Mouse (Mus musculus) kidney, embryonic 16.5 days (tissue): ENCODE data around the gene Actn4. TPM values are rescaled to one million over a fixed set of nuclear protein-coding genes. Genes with fewer than 3 reads are reported as not detected.
"Not testable (repeated sequence)": the region's sequence is repeated elsewhere in the genome, so short reads cannot be mapped to it uniquely, and the experiment has no call there.

Experiments
- ATAC-seq: fragments of 200-750 bp; cut with Nextera tagmentation; 2 replicates; pipeline ENCODE4 v1.8.0; 2017; ENCODE audit warnings: moderate TSS enrichment; ENCODE audit not compliant: low FRiP score, low TSS enrichment
- H3K27ac ChIP-seq: fragments of 300-500 bp; sonication (generic); 2 replicates; pipeline ENCODE4 v1.5.1; 2014; ENCODE audit warnings: low read length
- H3K27me3 ChIP-seq: fragments of 300-500 bp; sonication (generic); 2 replicates; pipeline ENCODE4 v1.6.1; 2014; ENCODE audit warnings: low read length, control low read depth, mixed read lengths; ENCODE audit not compliant: insufficient read depth
- H3K36me3 ChIP-seq: fragments of 300-500 bp; sonication (generic); 2 replicates; pipeline ENCODE4 v1.6.1; 2014; ENCODE audit warnings: low read length, control low read depth, mixed read lengths; ENCODE audit not compliant: insufficient read depth
- H3K4me1 ChIP-seq: fragments of 300-500 bp; sonication (generic); 2 replicates; pipeline ENCODE4 v1.6.1; 2014; ENCODE audit warnings: low read length, control low read depth, mixed read lengths; ENCODE audit not compliant: insufficient read depth
- H3K4me2 ChIP-seq: fragments of 300-500 bp; sonication (generic); replicated peaks from 2 replicates; pipeline ENCODE4 v1.6.1; 2014; ENCODE audit warnings: low read depth, low read length
- H3K4me3 ChIP-seq: fragments of 300-500 bp; sonication (generic); 2 replicates; pipeline ENCODE4 v1.5.1; 2014; ENCODE audit warnings: mild to moderate bottlenecking, low read length
- H3K9ac ChIP-seq: fragments of 300-500 bp; sonication (generic); replicated peaks from 2 replicates; pipeline ENCODE4 v1.6.1; 2014; ENCODE audit warnings: low read length
- H3K9me3 ChIP-seq: fragments of 300-500 bp; sonication (generic); 2 replicates; pipeline ENCODE4 v1.6.1; 2016; ENCODE audit warnings: low read length, control low read depth
- WGBS: fragments of 180-500 bp; shearing (Covaris S2); extraction: QIAGEN DNeasy Blood & Tissue Kit; methylation state at CpG from one replicate; pipeline ENCODE4 v1.1.7; 2014; 5-methylcytosine and 5-hydroxymethylcytosine counted together
- polyA plus RNA-seq: library from polyadenylated mRNA; unstranded; fragments of >200 nt; fragmentation: Nextera tagmentation; extraction: Ambion mirVana; gene quantifications from 2 replicates; pipeline ENCODE4 v1.2.1, GENCODE M21; 2015

Actn4 gene
- polyA plus RNA-seq, 1 experiment from 2014 or later = 374 TPM

DNA sequence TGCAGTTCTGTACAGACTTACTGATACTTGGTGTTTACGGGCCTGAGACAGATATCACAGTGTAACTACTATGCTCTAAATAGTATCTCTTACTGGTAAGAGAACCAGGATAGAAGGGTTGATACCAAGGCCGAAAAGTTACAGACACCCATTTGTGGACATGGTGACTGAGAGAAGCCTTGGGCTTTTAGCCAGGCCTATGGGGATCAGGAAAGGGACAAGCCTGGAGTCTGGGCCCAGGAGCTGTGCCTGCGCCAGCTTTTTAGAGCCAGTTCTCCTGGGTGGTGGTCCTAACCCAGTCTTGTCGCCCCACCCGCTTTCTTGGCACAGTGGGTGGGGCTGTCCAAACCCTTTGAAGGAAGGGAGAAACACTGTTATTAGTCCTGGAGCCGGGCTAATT, 60.0 kb downstream of the Actn4 start:
- 86% methylated on average over 6 of the region's 6 CpGs for WGBS
- Histone ChIP-seq H3K9me3 (no peaks in the 10 kb centered on the region), H3K9ac (no peak overlapping the region), H3K27ac (no peak overlapping the region), H3K4me3 (no peak overlapping the region), H3K27me3 (no peaks in the 10 kb centered on the region), H3K4me1 (no peaks in the 10 kb centered on the region), H3K36me3 (peaks cover 95% of the 10 kb centered on the region), H3K4me2 (no peak overlapping the region)
- no peak for ATAC-seq

GRCm38 (mm10) chr7:28901311-28902125, 60.6 kb downstream of the Actn4 start:
- Histone ChIP-seq H3K9me3 (no peaks in the 10 kb centered on the region), H3K4me1 (no peaks in the 10 kb centered on the region), H3K4me2 (no peak overlapping the region), H3K4me3 (no peak overlapping the region), H3K27ac (no peak overlapping the region), H3K9ac (no peak overlapping the region), H3K27me3 (no peaks in the 10 kb centered on the region), H3K36me3 (peaks cover 95% of the 10 kb centered on the region)
- 92% methylated on average over 13 of the region's 13 CpGs for WGBS
- ATAC-seq = no peak

DNA sequence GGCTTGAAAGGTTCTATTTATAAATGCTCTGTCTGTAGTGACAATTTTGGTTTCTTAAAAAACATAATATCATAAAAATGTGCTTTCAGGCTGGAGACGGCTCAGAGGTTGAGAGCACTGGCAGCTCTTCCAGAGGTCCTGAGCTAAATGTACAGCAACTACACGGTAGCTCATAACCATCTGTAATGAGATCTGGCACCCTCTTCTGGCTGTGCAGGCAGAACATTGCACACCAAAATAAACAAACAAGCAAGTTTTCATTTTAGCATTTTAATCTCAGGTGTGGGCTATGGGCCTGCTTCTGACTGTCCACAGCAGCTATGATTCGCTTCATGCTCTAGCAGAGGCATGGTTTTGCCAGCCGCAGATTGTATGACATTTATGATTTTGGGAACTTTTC, 62.2 kb downstream of the Actn4 start:
- Histone ChIP-seq H3K4me2 (no peak overlapping the region), H3K9ac (no peak overlapping the region), H3K4me3 (no peak overlapping the region), H3K27ac (no peak overlapping the region), H3K36me3 (peaks cover 95% of the 10 kb centered on the region), H3K9me3 (no peaks in the 10 kb centered on the region), H3K4me1 (no peaks in the 10 kb centered on the region), H3K27me3 (no peaks in the 10 kb centered on the region)
- ATAC-seq = no peak
- WGBS = 84% methylated on average over 4 of the region's 4 CpGs

GRCm38 (mm10) chr7:28897661-28898060, 64.5 kb downstream of the Actn4 start:
- no peak overlapping the region for H3K4me2 ChIP-seq
- ATAC-seq = no peak
- no peak overlapping the region for H3K4me3 ChIP-seq
- no peaks in the 10 kb centered on the region for H3K9me3 ChIP-seq
- H3K27me3 ChIP-seq = no peaks in the 10 kb centered on the region
- whole genome bisulfite sequencing = 92% methylated on average over 6 of the region's 6 CpGs
- peaks cover 94% of the 10 kb centered on the region for H3K36me3 ChIP-seq
- no peaks in the 10 kb centered on the region for H3K4me1 ChIP-seq
- no peak overlapping the region for H3K9ac ChIP-seq
- no peak overlapping the region for H3K27ac ChIP-seq

GRCm38 (mm10) chr7:28894942-28895341, 67.2 kb downstream of the Actn4 start:
- WGBS = 67% methylated on average over 5 of the region's 5 CpGs
- Histone ChIP-seq H3K36me3 (peaks cover 87% of the 10 kb centered on the region), H3K4me3 (no peak overlapping the region), H3K4me2 (no peak overlapping the region), H3K9ac (no peak overlapping the region), H3K27ac (no peak overlapping the region), H3K9me3 (no peaks in the 10 kb centered on the region), H3K27me3 (peaks cover 2% of the 10 kb centered on the region), H3K4me1 (no peaks in the 10 kb centered on the region)
- no peak for ATAC-seq

DNA sequence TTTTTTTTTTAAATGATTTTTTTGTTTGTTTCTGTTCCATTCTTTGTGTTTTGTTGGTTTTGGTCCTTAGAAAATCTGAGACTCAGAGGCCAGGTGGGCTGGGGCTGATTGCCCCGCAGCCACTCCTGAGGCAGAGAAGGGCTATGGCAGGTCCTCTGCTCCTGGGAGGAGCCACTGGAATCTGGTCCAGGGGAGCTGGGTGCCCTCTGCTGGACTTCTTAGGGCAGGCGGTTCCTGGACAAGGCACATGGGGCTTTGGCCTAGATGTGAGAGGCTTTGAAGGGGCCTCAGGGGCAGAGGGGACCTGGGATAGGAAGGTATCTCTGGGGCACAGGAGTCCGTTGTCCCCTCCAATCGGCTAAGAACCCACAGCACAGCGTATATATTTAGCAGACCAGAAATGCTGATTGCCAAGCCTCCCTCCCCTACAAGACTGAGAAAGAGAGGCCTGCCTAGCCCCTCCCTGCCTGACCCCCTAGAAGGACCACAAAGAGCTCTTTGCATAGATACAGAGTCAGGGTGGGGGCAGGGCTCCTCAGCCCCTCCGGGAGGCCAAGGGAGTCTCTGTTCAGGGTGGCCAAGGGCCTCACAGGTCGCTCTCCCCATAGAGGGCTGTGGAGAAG, 68.4 kb downstream of the Actn4 start:
- Histone ChIP-seq H3K4me2 (no peak overlapping the region), H3K4me1 (peaks cover 4% of the 10 kb centered on the region), H3K9me3 (no peaks in the 10 kb centered on the region), H3K4me3 (no peak overlapping the region), H3K36me3 (peaks cover 75% of the 10 kb centered on the region), H3K27me3 (peaks cover 13% of the 10 kb centered on the region), H3K9ac (no peak overlapping the region), H3K27ac (no peak overlapping the region)
- peak; percentile 63; the same call in 1 of the 2 replicates for ATAC-seq
- WGBS = 59% methylated on average over 7 of the region's 7 CpGs

- Histone ChIP-seq H3K27ac (no peak overlapping the region), H3K4me2 (no peak overlapping the region), H3K9ac (no peak overlapping the region), H3K4me3 (no peak overlapping the region), H3K4me1 (peaks cover 10% of the 10 kb centered on the region), H3K9me3 (no peaks in the 10 kb centered on the region), H3K36me3 (peaks cover 63% of the 10 kb centered on the region), H3K27me3 (peaks cover 23% of the 10 kb centered on the region)
- 94% methylated on average over 17 of the region's 17 CpGs for WGBS
- ATAC-seq = no peak
Observed at GRCm38 (mm10) chr7:28892601-28893000, 69.5 kb downstream of the Actn4 start.

DNA sequence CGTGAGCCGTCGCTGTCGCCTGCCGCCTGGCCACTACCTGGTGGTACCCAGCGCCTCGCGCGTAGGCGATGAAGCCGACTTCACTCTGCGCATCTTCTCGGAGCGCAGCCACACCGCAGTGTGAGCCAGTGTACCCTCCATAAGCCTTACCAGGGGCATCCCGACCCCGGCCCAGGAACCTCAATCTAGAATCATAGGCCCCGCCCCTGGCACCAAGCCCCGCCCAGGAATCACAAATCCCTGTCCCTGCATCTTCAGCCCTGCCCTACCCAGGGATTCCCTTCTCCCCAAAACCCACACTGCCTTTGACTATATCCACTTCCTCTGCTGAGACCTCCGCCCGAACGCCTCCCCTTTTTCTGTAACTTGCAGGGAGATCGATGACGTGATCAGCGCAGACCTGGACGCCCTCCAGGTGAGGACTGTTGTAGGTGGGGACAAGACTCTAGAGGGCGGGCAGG, 73.4 kb downstream of the Actn4 start:
- H3K9ac ChIP-seq = peak overlapping the region; percentile 38
- no peak for ATAC-seq
- WGBS = 1% methylated on average over 27 of the region's 27 CpGs

GRCm38 (mm10) chr7:28886486-28886885, 75.7 kb downstream of the Actn4 start:
- Histone ChIP-seq H3K4me1 (peaks cover 11% of the 10 kb centered on the region), H3K27me3 (peaks cover 29% of the 10 kb centered on the region), H3K4me3 (no peak overlapping the region), H3K27ac (no peak overlapping the region), H3K9me3 (no peaks in the 10 kb centered on the region), H3K36me3 (peaks cover 6% of the 10 kb centered on the region; the same call in 1 of the 2 replicates), H3K9ac (no peak overlapping the region), H3K4me2 (no peak overlapping the region)
- ATAC-seq = peak; percentile 13; the same call in 1 of the 2 replicates
- WGBS = 25% methylated on average over 14 of the region's 14 CpGs

More for the DNA sequence above, 73.4 kb downstream of the Actn4 start:
- no peaks in the 10 kb centered on the region for H3K9me3 ChIP-seq
- H3K4me1 ChIP-seq = peaks cover 10% of the 10 kb centered on the region
- H3K27ac ChIP-seq = no peak overlapping the region
- peaks cover 25% of the 10 kb centered on the region for H3K36me3 ChIP-seq
- H3K4me2 ChIP-seq = peak overlapping the region; percentile 65
- H3K4me3 ChIP-seq = peak overlapping the region; percentile 44
- H3K27me3 ChIP-seq = peaks cover 29% of the 10 kb centered on the region

- not testable (repeated sequence) for H3K4me3 ChIP-seq, ATAC-seq, H3K4me2 ChIP-seq, H3K36me3 ChIP-seq, H3K27ac ChIP-seq, H3K9ac ChIP-seq, H3K9me3 ChIP-seq
- H3K4me1 ChIP-seq = peaks cover 12% of the 10 kb centered on the region
- WGBS = 83% methylated on average over 3 of the region's 4 CpGs
- peaks cover 16% of the 10 kb centered on the region for H3K27me3 ChIP-seq
Observed at GRCm38 (mm10) chr7:28883704-28884103, 78.4 kb downstream of the Actn4 start.
